Comparison of ENCODE assay signal across 17 mouse cellular contexts in the genomic region with DNA sequence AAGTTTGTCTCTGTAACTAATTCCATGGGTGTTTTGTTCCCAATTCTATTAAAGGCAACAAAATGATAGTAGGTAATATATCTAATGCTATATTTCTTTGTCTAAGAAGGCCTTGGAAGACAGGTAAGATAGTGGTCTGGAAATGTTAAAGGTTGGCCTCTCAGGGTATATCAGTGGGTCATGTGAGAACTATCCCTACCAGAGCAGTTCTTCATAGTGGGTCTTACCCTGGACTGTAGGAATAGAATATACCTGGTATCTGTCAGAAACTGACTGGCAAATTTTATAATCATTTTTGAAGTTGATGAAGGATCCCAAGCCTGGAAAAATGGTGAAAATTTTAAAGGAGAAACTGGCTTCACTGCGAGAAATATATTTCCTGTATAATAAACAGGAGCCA.
DNase-seq lines count a peak whose midpoint lies in the region; ATAC-seq and TF ChIP-seq lines count a peak whose summit lies in the region.
"Had no signal": no experiment of that assay in that cellular context is flagged by ENCODE, and none has a peak within 500 bp of the region (broad histone marks: within the 10 kb centered on the region; RNA-seq: fewer than 3 reads in every experiment).

No protein-coding gene starts in this region.

- H3K4me1 ChIP-seq in forebrain, embryonic 13.5 days = no peaks in the 10 kb centered on the region
- H3K4me1 ChIP-seq in forebrain, embryonic 11.5 days (replicated peaks; ENCODE audit: control insufficient read depth, insufficient read depth, low read length) = no peaks in the 10 kb centered on the region
- H3K4me1 ChIP-seq in embryonic fibroblast, embryonic 13.5 days (ENCODE audit: control insufficient read depth, insufficient read depth, low read length) = no peaks in the 10 kb centered on the region
- no peaks in the 10 kb centered on the region; the same call in 1 of the 2 replicates for H3K4me1 ChIP-seq in hindbrain, embryonic 14.5 days (replicated peaks; ENCODE audit: control insufficient read depth, insufficient read depth, low read length)
- H3K4me1 ChIP-seq in midbrain, embryonic 15.5 days = no peaks in the 10 kb centered on the region
- no peaks in the 10 kb centered on the region for H3K4me1 ChIP-seq in stomach, postnatal 0 days (replicated peaks; ENCODE audit: control insufficient read depth, insufficient read depth)
- no peaks in the 10 kb centered on the region for H3K4me1 ChIP-seq in liver, postnatal 0 days (ENCODE audit: insufficient read depth)
- H3K4me1 ChIP-seq: limb, embryonic 13.5 days had no signal

- H3K36me3 ChIP-seq in forebrain, embryonic 13.5 days (ENCODE audit: poor library complexity, severe bottlenecking) = no peaks in the 10 kb centered on the region
- H3K36me3 ChIP-seq in forebrain, embryonic 11.5 days (ENCODE audit: control insufficient read depth, insufficient read depth, low read length) = no peaks in the 10 kb centered on the region
- no peaks in the 10 kb centered on the region for H3K36me3 ChIP-seq in hindbrain, embryonic 14.5 days (replicated peaks; ENCODE audit: control insufficient read depth, insufficient read depth)
- H3K36me3 ChIP-seq in midbrain, embryonic 15.5 days (replicated peaks) = no peaks in the 10 kb centered on the region
- H3K36me3 ChIP-seq in stomach, postnatal 0 days (ENCODE audit: control insufficient read depth, insufficient read depth, low read length) = no peaks in the 10 kb centered on the region
- no peaks in the 10 kb centered on the region for H3K36me3 ChIP-seq in liver, postnatal 0 days (replicated peaks; ENCODE audit: insufficient read depth, low read length)
- H3K36me3 ChIP-seq: limb, embryonic 13.5 days had no signal

- H3K4me3 ChIP-seq in forebrain, embryonic 13.5 days = no peak overlapping the region
- no peak overlapping the region for H3K4me3 ChIP-seq in forebrain, embryonic 11.5 days (ENCODE audit: low read depth, low read length)
- no peak overlapping the region for H3K4me3 ChIP-seq in embryonic fibroblast, embryonic 13.5 days (ENCODE audit: insufficient read depth, low read length)
- H3K4me3 ChIP-seq in hindbrain, embryonic 14.5 days (replicated peaks; ENCODE audit: low read length) = no peak overlapping the region
- no peak overlapping the region for H3K4me3 ChIP-seq in midbrain, embryonic 15.5 days
- H3K4me3 ChIP-seq in stomach, postnatal 0 days (ENCODE audit: low read depth, low read length) = no peak overlapping the region
- H3K4me3 ChIP-seq in liver, postnatal 0 days (ENCODE audit: low read depth, low read length) = no peak overlapping the region
- H3K4me3 ChIP-seq: limb, embryonic 13.5 days had no signal

- intact Hi-C loops in left cerebral cortex, postnatal 14 days (cut with DNase I) = no loop called here

- peak overlapping the region; percentile 75 for H3K27ac ChIP-seq in forebrain, embryonic 13.5 days
- H3K27ac ChIP-seq in forebrain, embryonic 11.5 days (ENCODE audit: low read depth, low read length) = no peak overlapping the region
- H3K27ac ChIP-seq in embryonic fibroblast, embryonic 13.5 days (ENCODE audit: insufficient read depth, low read length) = peak overlapping the region; percentile 11; the same call in 1 of the 2 replicates
- peak overlapping the region; percentile 80 for H3K27ac ChIP-seq in hindbrain, embryonic 14.5 days
- H3K27ac ChIP-seq in midbrain, embryonic 15.5 days = peak overlapping the region; percentile 72
- H3K27ac ChIP-seq in stomach, postnatal 0 days (replicated peaks) = no peak overlapping the region
- no peak overlapping the region for H3K27ac ChIP-seq in liver, postnatal 0 days (ENCODE audit: low read depth)
- H3K27ac ChIP-seq: limb, embryonic 13.5 days; liver, embryonic 14.5 days had no signal

- H3K4me2 ChIP-seq in forebrain, embryonic 13.5 days = 0 out of 2 replicates have a peak overlapping the region, but pooled peaks have one; percentile 10
- no peak overlapping the region for H3K4me2 ChIP-seq in forebrain, embryonic 11.5 days (ENCODE audit: low read depth, low read length, severe bottlenecking)
- peak overlapping the region; percentile 7; the same call in 1 of the 2 replicates for H3K4me2 ChIP-seq in hindbrain, embryonic 14.5 days (replicated peaks)
- no peak overlapping the region for H3K4me2 ChIP-seq in midbrain, embryonic 15.5 days
- H3K4me2 ChIP-seq in stomach, postnatal 0 days (replicated peaks; ENCODE audit: low read depth) = no peak overlapping the region
- H3K4me2 ChIP-seq in liver, postnatal 0 days (ENCODE audit: low read depth, low read length) = no peak overlapping the region
- H3K4me2 ChIP-seq: limb, embryonic 13.5 days had no signal

- H3K9me3 ChIP-seq in forebrain, embryonic 13.5 days (replicated peaks) = peaks cover 10% of the 10 kb centered on the region; the same call in 1 of the 2 replicates
- no peaks in the 10 kb centered on the region for H3K9me3 ChIP-seq in forebrain, embryonic 11.5 days (ENCODE audit: control insufficient read depth, low read length)
- H3K9me3 ChIP-seq in hindbrain, embryonic 14.5 days (ENCODE audit: control insufficient read depth, low read length) = 0 out of 2 replicates have a peak, but pooled peaks cover 4% of the 10 kb centered on the region
- H3K9me3 ChIP-seq in midbrain, embryonic 15.5 days = no peaks in the 10 kb centered on the region
- H3K9me3 ChIP-seq in stomach, postnatal 0 days (ENCODE audit: control insufficient read depth, low read length) = no peaks in the 10 kb centered on the region
- H3K9me3 ChIP-seq in liver, postnatal 0 days (ENCODE audit: low read length) = no peaks in the 10 kb centered on the region

- no peak for DNase-seq in forebrain, embryonic 11.5 days (ENCODE audit: low spot score)
- no peak for DNase-seq in hindbrain, embryonic 14.5 days (ENCODE audit: low spot score)
- no peak for DNase-seq in stomach, postnatal 0 days (ENCODE audit: low spot score)
- DNase-seq in liver, postnatal 0 days = no peak
- DNase-seq in left cerebral cortex, postnatal 14 days (ENCODE audit: low spot score in 2 of 2) = no peak
- DNase-seq: gastrocnemius, postnatal 36 days; kidney, adult 2 months; kidney, postnatal 14 days; spleen, adult 18-20 months; thymus, adult 2 months had no signal

- no peak for TF ChIP-seq POLR2A in embryonic fibroblast, embryonic 13.5 days (IDR thresholded peaks at IDR 0.05; ENCODE audit: low read depth, low read length)

- ATAC-seq in forebrain, embryonic 13.5 days = peak; percentile 46; the same call in 1 of the 2 replicates
- no peak for ATAC-seq in forebrain, embryonic 11.5 days (replicated peaks; ENCODE audit: low FRiP score)
- peak; percentile 40; the same call in 1 of the 2 replicates for ATAC-seq in hindbrain, embryonic 14.5 days (ENCODE audit: low FRiP score)
- peak; percentile 63 for ATAC-seq in midbrain, embryonic 15.5 days (replicated peaks)
- ATAC-seq in stomach, postnatal 0 days (ENCODE audit: low FRiP score, low TSS enrichment) = no peak
- ATAC-seq in liver, postnatal 0 days = no peak
- ATAC-seq: activated CD4-positive, CD25-positive, alpha-beta regulatory T cell, adult 4 months; CD4-positive, CD25-positive, alpha-beta regulatory T cell, adult 4 months had no signal

- TF ChIP-seq CTCF in embryonic fibroblast, embryonic 13.5 days (IDR thresholded peaks at IDR 0.05; ENCODE audit: borderline replicate concordance, insufficient read depth, low read length) = no peak
- no peak for TF ChIP-seq CTCF in stomach, postnatal 0 days (IDR thresholded peaks at IDR 0.05; ENCODE audit: low read depth)
- TF ChIP-seq CTCF in liver, postnatal 0 days (IDR thresholded peaks at IDR 0.05; ENCODE audit: low read depth) = no peak

- no peaks in the 10 kb centered on the region for H3K27me3 ChIP-seq in forebrain, embryonic 13.5 days
- H3K27me3 ChIP-seq in forebrain, embryonic 11.5 days (ENCODE audit: control insufficient read depth, insufficient read depth, low read length) = no peaks in the 10 kb centered on the region
- H3K27me3 ChIP-seq in hindbrain, embryonic 14.5 days (ENCODE audit: control insufficient read depth, insufficient read depth, low read length) = no peaks in the 10 kb centered on the region
- no peaks in the 10 kb centered on the region for H3K27me3 ChIP-seq in midbrain, embryonic 15.5 days (replicated peaks)
- H3K27me3 ChIP-seq in stomach, postnatal 0 days (ENCODE audit: control insufficient read depth, insufficient read depth, low read length) = no peaks in the 10 kb centered on the region
- H3K27me3 ChIP-seq in liver, postnatal 0 days (ENCODE audit: insufficient read depth, low read length) = no peaks in the 10 kb centered on the region
- H3K27me3 ChIP-seq: limb, embryonic 13.5 days had no signal

- no peak overlapping the region for H3K9ac ChIP-seq in forebrain, embryonic 13.5 days
- H3K9ac ChIP-seq in forebrain, embryonic 11.5 days (ENCODE audit: low read length) = no peak overlapping the region
- no peak overlapping the region for H3K9ac ChIP-seq in hindbrain, embryonic 14.5 days
- no peak overlapping the region for H3K9ac ChIP-seq in midbrain, embryonic 15.5 days
- H3K9ac ChIP-seq in stomach, postnatal 0 days (ENCODE audit: low read length) = no peak overlapping the region
- no peak overlapping the region for H3K9ac ChIP-seq in liver, postnatal 0 days (replicated peaks)
- H3K9ac ChIP-seq: limb, embryonic 13.5 days; liver, embryonic 14.5 days had no signal

- WGBS in forebrain, embryonic 13.5 days = 78% methylated on average over 1 of the region's 1 CpGs
- 81% methylated on average over 1 of the region's 1 CpGs for WGBS in forebrain, embryonic 11.5 days
- 73% methylated on average over 1 of the region's 1 CpGs for WGBS in hindbrain, embryonic 14.5 days
- WGBS in midbrain, embryonic 15.5 days = 79% methylated on average over 1 of the region's 1 CpGs
- 62% methylated on average over 1 of the region's 1 CpGs for WGBS in stomach, postnatal 0 days
- WGBS in liver, postnatal 0 days (ENCODE audit: insufficient replicate concordance) = 71% methylated on average over 1 of the region's 1 CpGs

- no peak for TF ChIP-seq EP300 in stomach, postnatal 0 days (optimal IDR thresholded peaks at IDR 0.05)
- TF ChIP-seq EP300 in liver, postnatal 0 days (IDR thresholded peaks at IDR 0.05; ENCODE audit: low read depth) = no peak

Comparison
In these comparisons a context has a peak if more than half of its experiments do, and no peak if none do; other contexts are left out.
1. ATAC-seq: peak in forebrain, embryonic 13.5 days (single experiment), hindbrain, embryonic 14.5 days (single experiment) and midbrain, embryonic 15.5 days (single experiment); none in forebrain, embryonic 11.5 days (single experiment), stomach, postnatal 0 days (single experiment) and liver, postnatal 0 days (single experiment).
2. H3K27ac ChIP-seq: peak in forebrain, embryonic 13.5 days (single experiment), embryonic fibroblast, embryonic 13.5 days (single experiment), hindbrain, embryonic 14.5 days (single experiment) and midbrain, embryonic 15.5 days (single experiment); none in forebrain, embryonic 11.5 days (single experiment), stomach, postnatal 0 days (single experiment) and liver, postnatal 0 days (single experiment).
3. H3K4me2 ChIP-seq: peak in forebrain, embryonic 13.5 days (single experiment) and hindbrain, embryonic 14.5 days (single experiment); none in forebrain, embryonic 11.5 days (single experiment), midbrain, embryonic 15.5 days (single experiment), stomach, postnatal 0 days (single experiment) and liver, postnatal 0 days (single experiment).